Mouse (Mus musculus) thymus, adult 2 months (tissue): ENCODE measurements around the gene Smg9.

Experiments used
- CTCF ChIP-seq: fragments of 200-500 bp; IDR thresholded peaks from 2 replicates; pipeline ENCODE4 v1.5.1; 2012; ENCODE audit warnings: mild to moderate bottlenecking, control low read depth, low read length, moderate library complexity, borderline replicate concordance; ENCODE audit not compliant: control insufficient read depth, poor library complexity, insufficient read depth; ENCODE audit errors: extremely low read depth
- POLR2A ChIP-seq: fragments of 200-500 bp; IDR thresholded peaks from 2 replicates; pipeline ENCODE4 v1.6.1; 2012; ENCODE audit warnings: mild to moderate bottlenecking, low read length, control low read depth, moderate library complexity; ENCODE audit not compliant: control insufficient read depth, poor library complexity, insufficient read depth; ENCODE audit errors: extremely low read depth

DNA sequence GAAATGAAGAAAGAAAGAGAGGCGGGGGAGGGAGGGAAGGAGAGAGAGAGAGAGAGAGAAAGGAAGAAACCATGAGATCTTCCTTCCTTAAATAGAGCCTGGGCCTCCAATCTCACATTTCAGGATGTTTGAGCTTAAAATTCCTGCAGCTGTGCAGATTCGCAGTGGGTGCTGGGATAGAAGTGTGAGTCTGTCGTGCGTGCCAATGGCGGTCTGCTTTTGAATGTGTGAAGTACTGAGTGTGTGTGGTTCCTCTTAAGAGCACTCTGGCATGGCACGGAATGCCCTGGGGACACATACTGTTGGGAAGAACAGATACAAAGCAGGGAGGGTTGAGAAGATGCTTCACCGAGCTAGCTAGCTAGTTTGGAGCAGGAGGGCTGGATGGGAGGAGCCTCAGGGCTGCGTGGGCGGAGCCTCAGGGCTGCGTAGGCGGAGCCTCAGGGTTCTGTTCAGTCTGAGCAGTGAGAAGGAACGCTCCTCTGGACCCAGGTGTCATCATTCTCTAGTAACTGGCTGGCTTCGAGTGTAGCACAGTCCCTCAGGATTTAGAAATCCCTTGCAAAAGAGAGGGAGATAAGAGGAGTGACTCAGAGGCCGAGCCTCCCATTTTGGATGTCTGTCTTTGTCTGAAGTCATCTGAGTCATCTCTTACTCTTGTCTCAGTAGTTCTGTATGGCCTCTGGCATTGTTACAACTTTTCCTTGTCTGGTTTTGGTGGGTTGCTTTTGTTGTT, 49.5 kb downstream of the Smg9 start:
- TF ChIP-seq POLR2A (no peak), CTCF (no peak)
